Mouse (Mus musculus) hindbrain, embryonic 13.5 days (tissue): ENCODE measurements at regions not wholly inside any gene's neighbourhood (a gene's known extent, or its start where the extent isn't known, plus 50 kb on each side); places are given as distances from the start of the nearest gene placed in this dataset.
"Not testable (repeated sequence)": the region's sequence is repeated elsewhere in the genome, so short reads cannot be mapped to it uniquely, and the experiment has no call there.

Source experiments
- ATAC-seq: fragments of 200-750 bp; cut with Nextera tagmentation; 2 replicates; pipeline ENCODE4 v1.8.0; 2017; ENCODE audit warnings: moderate TSS enrichment; ENCODE audit not compliant: low FRiP score
- H3K27ac ChIP-seq: fragments of 300-500 bp; sonication (generic); 2 replicates; pipeline ENCODE4 v1.5.1; 2015; ENCODE audit warnings: inconsistent platforms, mild to moderate bottlenecking, moderate library complexity
- H3K27me3 ChIP-seq: fragments of 300-500 bp; sonication (generic); 2 replicates; pipeline ENCODE4 v1.6.1; 2015; ENCODE audit warnings: mild to moderate bottlenecking, inconsistent platforms
- H3K36me3 ChIP-seq: fragments of 300-500 bp; sonication (generic); 2 replicates; pipeline ENCODE4 v1.6.1; 2015; ENCODE audit warnings: mild to moderate bottlenecking, inconsistent platforms
- H3K4me1 ChIP-seq: fragments of 300-500 bp; sonication (generic); replicated peaks from 2 replicates; pipeline ENCODE4 v1.6.1; 2015; ENCODE audit warnings: inconsistent platforms
- H3K4me2 ChIP-seq: fragments of 300-500 bp; sonication (generic); 2 replicates; pipeline ENCODE4 v1.6.1; 2015; ENCODE audit warnings: inconsistent platforms, mild to moderate bottlenecking, moderate library complexity
- H3K4me3 ChIP-seq: fragments of 300-500 bp; sonication (generic); 2 replicates; pipeline ENCODE4 v1.5.1; 2015; ENCODE audit warnings: mild to moderate bottlenecking, inconsistent platforms
- H3K9ac ChIP-seq: fragments of 300-500 bp; sonication (generic); 2 replicates; pipeline ENCODE4 v1.6.1; 2015; ENCODE audit warnings: mild to moderate bottlenecking, inconsistent platforms
- H3K9me3 ChIP-seq: fragments of 300-500 bp; sonication (generic); 2 replicates; pipeline ENCODE4 v1.6.1; 2016; ENCODE audit warnings: inconsistent platforms
- WGBS: fragments of 180-500 bp; shearing (Covaris S2); methylation state at CpG from one replicate; pipeline ENCODE4 v1.1.7; 2015; 5-methylcytosine and 5-hydroxymethylcytosine counted together

DNA sequence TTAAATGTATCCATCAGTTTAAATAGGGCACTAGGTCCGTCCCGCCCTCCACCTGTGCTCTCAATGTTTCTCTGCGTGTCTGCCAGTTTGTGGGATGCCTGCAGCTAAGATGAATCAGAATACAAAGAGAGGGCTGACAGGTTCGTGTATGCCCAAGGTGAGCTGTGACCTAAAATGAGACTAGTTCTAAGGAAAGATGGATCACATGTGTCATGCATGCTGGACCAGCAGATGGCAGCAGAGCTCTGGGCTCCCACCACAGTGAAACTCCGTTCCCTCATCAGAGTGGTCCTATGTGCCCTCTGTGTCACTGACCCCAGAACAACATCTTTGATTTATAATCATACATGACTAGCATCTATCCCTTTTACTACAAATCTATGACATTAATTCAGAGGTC lies 180.3 kb downstream of the 1700010I14Rik start:
- under 1% methylated on average over 5 of the region's 5 CpGs for WGBS
- ATAC-seq, result 0 out of 2 replicates have a peak, but pooled peaks have one; percentile 40
- H3K27ac ChIP-seq, result peak overlapping the region; percentile 96
- peaks cover 32% of the 10 kb centered on the region for H3K4me1 ChIP-seq
- H3K9me3 ChIP-seq, result no peaks in the 10 kb centered on the region
- H3K27me3 ChIP-seq, result no peaks in the 10 kb centered on the region
- H3K36me3 ChIP-seq, result no peaks in the 10 kb centered on the region
- H3K9ac ChIP-seq, result peak overlapping the region; percentile 85
- peak overlapping the region; percentile 89 for H3K4me2 ChIP-seq
- H3K4me3 ChIP-seq, result peak overlapping the region; percentile 54

DNA sequence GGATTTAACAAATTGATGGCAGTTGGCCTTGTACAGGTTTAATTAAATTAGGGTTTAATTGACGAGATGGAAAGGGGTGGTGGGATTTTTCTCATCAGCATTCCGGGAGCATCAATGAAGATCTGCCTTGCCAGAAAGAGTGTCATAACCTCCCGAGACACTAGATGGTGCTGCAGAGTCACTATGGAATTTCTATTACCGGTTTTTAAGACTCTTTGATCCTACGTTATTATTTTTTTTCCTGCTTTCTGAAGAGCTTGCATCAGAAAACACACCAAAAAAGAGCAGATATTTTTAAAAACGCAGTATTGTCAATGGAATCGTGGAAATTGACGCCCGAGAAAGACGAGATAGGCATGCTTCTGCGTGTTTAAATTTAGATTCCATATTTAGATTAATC lies 181.2 kb downstream of the 1700010I14Rik start:
- Histone ChIP-seq H3K9ac (no peak overlapping the region), H3K27me3 (no peaks in the 10 kb centered on the region), H3K4me3 (no peak overlapping the region), H3K36me3 (no peaks in the 10 kb centered on the region), H3K27ac (peak overlapping the region; percentile 71), H3K4me1 (peaks cover 32% of the 10 kb centered on the region), H3K4me2 (peak overlapping the region; percentile 89), H3K9me3 (no peaks in the 10 kb centered on the region; the same call in 1 of the 2 replicates)
- ATAC-seq, result no peak
- 17% methylated on average over 11 of the region's 11 CpGs for WGBS

DNA sequence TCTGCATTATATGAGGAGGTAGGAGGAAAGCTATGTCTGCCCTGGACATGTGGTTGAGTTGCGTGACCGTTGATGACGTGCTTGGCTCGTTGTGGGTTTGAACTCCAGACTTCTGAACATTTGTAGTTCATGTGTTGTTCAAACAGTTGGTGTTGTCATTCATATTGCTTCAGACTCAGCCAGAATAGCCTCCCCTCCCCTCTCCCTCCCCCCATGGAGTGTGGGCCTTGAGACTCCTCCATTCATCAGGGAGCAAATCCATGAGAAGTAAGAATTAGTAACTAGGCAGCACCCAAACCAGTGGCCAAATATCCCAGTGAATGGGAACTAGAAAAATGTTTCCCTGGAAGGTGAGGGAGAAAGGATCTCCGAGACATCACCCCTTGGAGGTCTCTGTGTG lies 209.0 kb downstream of the 1700010I14Rik start:
- 85% methylated on average over 5 of the region's 5 CpGs for WGBS
- Histone ChIP-seq H3K4me3 (no peak overlapping the region), H3K27ac (no peak overlapping the region), H3K27me3 (no peaks in the 10 kb centered on the region), H3K4me2 (no peak overlapping the region), H3K9me3 (no peaks in the 10 kb centered on the region), H3K36me3 (no peaks in the 10 kb centered on the region), H3K9ac (no peak overlapping the region), H3K4me1 (no peaks in the 10 kb centered on the region)
- ATAC-seq, result no peak

DNA sequence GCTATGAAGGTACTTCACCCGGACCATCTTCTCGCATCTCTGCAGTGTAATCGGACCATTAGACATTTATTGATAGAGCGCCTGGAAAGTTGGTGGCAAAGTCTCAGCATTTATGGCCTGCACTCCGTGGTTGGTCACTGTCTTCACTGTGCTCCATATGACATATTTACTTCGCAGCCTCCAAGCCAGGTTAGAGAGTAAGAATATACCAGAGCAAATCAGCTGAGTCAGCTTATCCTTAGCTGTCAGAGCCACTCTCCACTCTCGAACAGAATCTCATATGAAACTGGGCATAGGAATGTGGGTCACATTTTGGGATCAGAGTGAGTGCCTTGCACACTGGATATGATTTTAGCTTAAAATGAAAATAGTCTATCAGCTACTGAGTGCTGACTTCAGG lies 212.3 kb downstream of the 1700010I14Rik start:
- H3K4me2 ChIP-seq, result no peak overlapping the region
- WGBS, result 92% methylated on average over 7 of the region's 7 CpGs
- H3K4me3 ChIP-seq, result no peak overlapping the region
- no peaks in the 10 kb centered on the region for H3K27me3 ChIP-seq
- no peak overlapping the region for H3K27ac ChIP-seq
- no peak overlapping the region for H3K9ac ChIP-seq
- no peak for ATAC-seq
- no peaks in the 10 kb centered on the region for H3K9me3 ChIP-seq
- H3K4me1 ChIP-seq, result no peaks in the 10 kb centered on the region
- H3K36me3 ChIP-seq, result no peaks in the 10 kb centered on the region

DNA sequence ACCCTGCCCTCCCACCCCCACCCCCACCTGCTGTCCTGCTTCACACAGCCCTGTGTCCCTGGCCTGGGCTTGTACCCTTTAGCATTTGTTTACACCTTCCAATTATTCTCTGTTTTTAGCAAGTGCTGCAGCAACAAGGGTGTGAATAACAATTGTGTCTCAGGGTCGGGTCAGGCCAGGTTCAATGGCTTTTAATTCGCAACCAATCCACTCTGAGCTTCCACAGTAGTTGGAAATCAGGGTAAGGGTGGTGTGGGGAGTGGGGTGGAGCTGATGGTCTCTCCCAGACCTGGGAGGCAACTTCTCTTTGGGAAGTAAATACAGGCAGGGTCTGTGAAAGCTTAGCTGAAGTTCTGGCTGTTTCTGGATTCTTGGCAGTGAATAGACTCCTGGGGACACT lies 214.4 kb downstream of the 1700010I14Rik start:
- ATAC-seq, result no peak
- Histone ChIP-seq H3K36me3 (no peaks in the 10 kb centered on the region), H3K9ac (no peak overlapping the region), H3K4me3 (no peak overlapping the region), H3K27ac (no peak overlapping the region), H3K4me2 (no peak overlapping the region), H3K27me3 (no peaks in the 10 kb centered on the region), H3K4me1 (no peaks in the 10 kb centered on the region), H3K9me3 (no peaks in the 10 kb centered on the region)
- 10% methylated on average over 2 of the region's 2 CpGs for WGBS

DNA sequence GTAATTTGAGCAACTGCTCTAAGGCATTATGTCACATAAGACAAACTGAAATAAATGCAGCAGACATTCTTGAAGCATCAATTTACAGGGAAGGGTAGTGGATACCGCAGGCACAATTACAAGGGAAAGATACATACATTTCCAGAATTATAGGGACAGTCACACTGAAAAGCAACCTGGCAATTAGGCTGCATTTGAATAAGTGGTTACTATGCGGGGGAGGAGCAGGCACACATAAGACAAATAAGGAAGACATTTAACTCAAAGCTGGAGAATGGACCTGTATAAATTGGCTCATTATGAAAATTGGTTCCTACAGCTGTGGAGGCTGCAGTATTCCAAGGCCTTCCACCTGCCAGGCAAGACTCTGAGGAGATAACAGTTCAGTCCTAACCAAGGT lies 211.2 kb upstream of the Gm17728 start:
- no peaks in the 10 kb centered on the region for H3K9me3 ChIP-seq
- 0 out of 2 replicates have a peak, but pooled peaks cover 5% of the 10 kb centered on the region for H3K4me1 ChIP-seq
- 80% methylated on average over 2 of the region's 2 CpGs for WGBS
- no peak overlapping the region for H3K27ac ChIP-seq
- ATAC-seq, result no peak
- no peak overlapping the region for H3K9ac ChIP-seq
- H3K27me3 ChIP-seq, result no peaks in the 10 kb centered on the region
- H3K36me3 ChIP-seq, result no peaks in the 10 kb centered on the region
- H3K4me2 ChIP-seq, result no peak overlapping the region
- no peak overlapping the region for H3K4me3 ChIP-seq

DNA sequence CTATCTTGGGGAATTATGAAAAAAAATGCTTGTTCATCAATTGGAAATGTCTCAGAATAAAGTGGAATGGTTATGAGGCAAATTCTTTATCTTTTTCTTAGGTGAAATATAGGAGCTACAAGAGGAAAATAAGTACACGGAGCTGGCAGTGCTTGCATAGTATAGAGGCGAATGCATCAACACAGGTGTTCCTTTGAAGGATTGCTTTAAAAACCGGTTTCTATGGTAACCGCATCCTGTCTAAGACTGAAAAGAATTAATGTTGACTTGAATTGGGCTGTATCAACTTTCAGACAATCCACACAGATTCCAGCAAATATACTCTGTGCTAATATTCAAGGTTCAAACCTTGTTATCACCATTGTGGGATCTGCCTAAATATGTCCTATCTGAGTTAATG lies 198.8 kb upstream of the Gm17728 start:
- Histone ChIP-seq H3K9ac (no peak overlapping the region), H3K4me3 (no peak overlapping the region), H3K27me3 (no peaks in the 10 kb centered on the region), H3K27ac (no peak overlapping the region), H3K36me3 (no peaks in the 10 kb centered on the region), H3K9me3 (no peaks in the 10 kb centered on the region), H3K4me1 (no peaks in the 10 kb centered on the region), H3K4me2 (no peak overlapping the region)
- 77% methylated on average over 4 of the region's 4 CpGs for WGBS
- no peak for ATAC-seq

DNA sequence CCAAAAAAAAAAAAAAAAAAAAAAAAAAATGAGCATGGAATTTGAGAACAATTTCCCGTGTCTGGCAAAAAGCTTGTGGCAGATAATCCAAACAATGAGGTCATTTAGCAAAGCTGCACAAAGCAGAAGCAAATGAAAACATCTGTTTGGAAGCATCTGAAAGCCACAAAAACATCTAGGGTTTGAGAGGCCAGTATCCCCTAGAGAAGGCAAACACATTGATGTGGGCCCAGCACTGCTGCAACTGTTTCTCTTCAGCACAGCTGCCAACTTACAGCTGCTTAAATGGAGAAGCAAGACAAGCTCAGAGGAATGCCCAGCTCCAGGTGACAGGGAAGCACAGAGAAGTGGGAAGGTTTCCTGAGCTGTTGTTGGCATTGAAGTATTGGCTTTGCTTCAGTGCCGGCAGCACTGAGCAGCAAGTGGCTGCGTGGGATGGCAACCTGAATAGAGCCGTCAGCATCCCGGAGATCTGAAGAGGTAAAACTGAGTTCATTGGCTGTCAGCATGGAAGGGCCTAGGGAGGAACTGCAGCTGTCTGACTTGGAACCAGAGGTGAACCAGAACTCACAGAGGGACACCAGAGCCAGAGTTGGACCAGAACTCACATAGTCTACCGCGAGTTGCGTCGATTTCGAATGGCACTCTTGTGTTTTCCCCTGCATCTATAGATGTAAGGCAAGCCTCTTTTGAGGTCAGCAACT lies 193.8 kb upstream of the Gm17728 start:
- H3K4me3 ChIP-seq, result no peak overlapping the region
- no peaks in the 10 kb centered on the region for H3K9me3 ChIP-seq
- no peak overlapping the region for H3K27ac ChIP-seq
- H3K36me3 ChIP-seq, result no peaks in the 10 kb centered on the region
- ATAC-seq, result no peak
- H3K9ac ChIP-seq, result no peak overlapping the region
- WGBS, result 61% methylated on average over 10 of the region's 10 CpGs
- no peak overlapping the region for H3K4me2 ChIP-seq
- H3K4me1 ChIP-seq, result no peaks in the 10 kb centered on the region
- no peaks in the 10 kb centered on the region for H3K27me3 ChIP-seq

DNA sequence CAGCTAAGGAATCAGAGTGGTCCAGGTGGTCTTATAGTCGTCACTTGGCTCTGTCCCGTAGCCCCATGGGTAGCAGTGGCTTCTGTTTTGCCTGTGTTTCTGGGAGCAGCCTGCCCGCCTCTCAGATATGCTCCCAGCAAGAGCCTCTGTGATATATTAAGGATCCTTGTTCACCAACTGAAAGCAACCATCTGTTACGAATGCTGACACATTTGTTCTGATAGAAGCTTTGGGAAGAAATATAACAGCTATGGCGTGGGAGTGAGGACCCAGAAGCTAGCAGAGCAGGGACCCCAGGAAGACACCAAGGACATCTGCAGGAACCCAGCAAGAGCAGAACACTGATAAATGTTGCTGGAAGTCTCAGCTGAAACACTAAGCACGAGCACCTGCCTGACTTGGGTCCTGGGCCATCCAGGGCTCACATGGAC lies 186.7 kb upstream of the Gm17728 start:
- no peaks in the 10 kb centered on the region for H3K9me3 ChIP-seq
- no peaks in the 10 kb centered on the region for H3K4me1 ChIP-seq
- whole genome bisulfite sequencing, result 76% methylated on average over 6 of the region's 6 CpGs
- H3K9ac ChIP-seq, result no peak overlapping the region
- no peak overlapping the region for H3K27ac ChIP-seq
- no peaks in the 10 kb centered on the region for H3K36me3 ChIP-seq
- H3K4me3 ChIP-seq, result no peak overlapping the region
- no peak for ATAC-seq
- H3K27me3 ChIP-seq, result no peaks in the 10 kb centered on the region
- no peak overlapping the region for H3K4me2 ChIP-seq

DNA sequence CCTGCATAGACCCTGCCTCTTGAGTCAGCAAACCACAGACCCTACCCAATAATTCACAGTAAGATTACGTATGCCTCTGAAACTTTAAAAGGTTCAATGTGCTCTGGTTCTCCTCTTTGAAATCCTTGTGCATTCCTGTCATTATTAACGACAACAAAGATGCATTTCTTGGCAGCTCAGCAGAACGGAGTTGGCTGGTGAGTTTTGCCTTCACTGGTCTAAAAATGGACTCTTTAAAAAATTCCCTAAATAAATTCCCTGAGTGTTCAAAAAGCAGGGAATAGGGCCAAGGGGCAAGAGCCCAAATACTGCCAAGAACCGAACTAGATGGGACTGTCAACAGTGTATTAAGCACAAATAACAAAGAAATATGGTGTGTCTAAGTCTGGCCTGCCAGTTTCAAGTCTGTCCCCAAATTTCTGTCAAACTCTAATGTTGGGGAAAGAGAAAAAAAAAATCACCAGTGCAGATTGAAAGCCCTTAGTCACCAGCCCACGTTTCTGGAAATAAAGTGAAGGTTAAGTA lies 163.2 kb upstream of the Gm17728 start:
- no peak for ATAC-seq
- Histone ChIP-seq H3K4me2 (no peak overlapping the region), H3K4me1 (no peaks in the 10 kb centered on the region), H3K27ac (no peak overlapping the region), H3K36me3 (no peaks in the 10 kb centered on the region), H3K9ac (no peak overlapping the region), H3K27me3 (no peaks in the 10 kb centered on the region), H3K4me3 (no peak overlapping the region), H3K9me3 (peaks cover 8% of the 10 kb centered on the region; the same call in 1 of the 2 replicates)
- 60% methylated on average over 5 of the region's 5 CpGs for WGBS

DNA sequence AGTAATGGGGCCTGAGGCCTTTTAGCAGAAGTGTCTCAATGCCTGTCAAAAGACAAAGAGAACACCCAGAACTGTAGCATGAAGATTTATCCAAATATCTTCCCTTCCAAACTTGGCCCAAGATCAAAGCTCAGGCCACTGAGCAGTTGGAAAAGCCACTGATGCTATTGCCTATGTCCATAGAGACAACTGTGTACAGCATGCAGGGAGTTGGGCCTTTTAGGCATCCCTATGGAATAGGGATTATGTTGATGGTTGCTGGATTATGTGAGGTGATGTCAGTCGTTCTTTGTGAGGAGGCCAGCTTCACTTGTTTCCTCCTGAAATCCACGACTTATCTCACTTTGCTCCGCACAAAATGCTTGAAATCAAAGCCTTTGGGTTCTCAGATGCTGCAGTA lies 153.1 kb upstream of the Gm17728 start:
- Histone ChIP-seq H3K4me1 (no peaks in the 10 kb centered on the region), H3K4me3 (no peak overlapping the region), H3K9me3 (no peaks in the 10 kb centered on the region), H3K9ac (no peak overlapping the region), H3K27me3 (no peaks in the 10 kb centered on the region), H3K36me3 (no peaks in the 10 kb centered on the region), H3K27ac (no peak overlapping the region), H3K4me2 (no peak overlapping the region)
- ATAC-seq, result no peak
- 86% methylated on average over 3 of the region's 3 CpGs for WGBS

DNA sequence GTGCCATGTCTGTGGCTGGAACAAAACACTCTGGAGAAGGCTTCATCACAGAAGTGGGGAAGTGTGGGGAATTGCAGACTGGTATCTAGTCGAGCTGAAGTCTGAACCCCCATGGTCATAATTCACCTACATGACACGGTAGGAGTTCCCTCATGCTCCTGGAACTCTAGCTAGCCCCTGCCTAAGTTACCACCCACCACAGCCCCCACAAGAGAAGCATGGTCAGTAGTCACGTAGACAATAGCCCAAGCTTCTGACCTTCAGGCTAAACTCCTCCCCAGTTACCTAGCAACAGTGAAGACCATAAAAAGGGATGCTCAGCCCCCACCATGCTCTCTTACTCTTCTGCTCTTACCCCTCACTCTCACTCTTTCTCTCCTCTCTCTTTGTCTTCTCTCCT lies 143.8 kb upstream of the Gm17728 start:
- not testable (repeated sequence) for H3K36me3 ChIP-seq, H3K4me2 ChIP-seq, H3K9me3 ChIP-seq, H3K9ac ChIP-seq, H3K4me3 ChIP-seq, H3K27ac ChIP-seq, ATAC-seq, H3K27me3 ChIP-seq
- 19% methylated on average over 3 of the region's 3 CpGs for WGBS
- H3K4me1 ChIP-seq, result peaks cover 13% of the 10 kb centered on the region

DNA sequence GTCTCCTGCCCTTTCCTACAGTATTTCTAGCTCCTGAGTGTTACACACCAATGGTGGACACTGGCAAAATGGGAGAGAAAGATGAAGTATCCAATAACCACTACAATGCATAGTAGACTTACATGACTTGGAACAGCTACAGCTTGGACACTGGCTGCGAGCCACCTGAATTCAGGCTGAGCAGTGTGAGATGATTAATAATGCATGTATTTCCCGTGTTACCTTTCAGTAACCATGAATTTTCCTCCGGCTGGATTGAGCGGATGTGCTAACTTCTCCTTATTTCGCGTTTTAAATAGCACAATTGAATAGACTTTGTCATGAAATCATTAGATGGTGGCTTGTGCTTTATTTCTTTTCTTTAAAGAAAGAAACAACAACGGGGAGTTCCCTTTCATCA lies 142.4 kb upstream of the Gm17728 start:
- H3K27me3 ChIP-seq, result no peaks in the 10 kb centered on the region
- no peak overlapping the region for H3K4me3 ChIP-seq
- H3K4me2 ChIP-seq, result no peak overlapping the region
- H3K27ac ChIP-seq, result peak overlapping the region; percentile 49
- no peaks in the 10 kb centered on the region for H3K36me3 ChIP-seq
- H3K9me3 ChIP-seq, result no peaks in the 10 kb centered on the region
- H3K4me1 ChIP-seq, result peaks cover 13% of the 10 kb centered on the region
- ATAC-seq, result no peak
- H3K9ac ChIP-seq, result no peak overlapping the region
- 54% methylated on average over 7 of the region's 7 CpGs for WGBS
